In the genomic region with DNA sequence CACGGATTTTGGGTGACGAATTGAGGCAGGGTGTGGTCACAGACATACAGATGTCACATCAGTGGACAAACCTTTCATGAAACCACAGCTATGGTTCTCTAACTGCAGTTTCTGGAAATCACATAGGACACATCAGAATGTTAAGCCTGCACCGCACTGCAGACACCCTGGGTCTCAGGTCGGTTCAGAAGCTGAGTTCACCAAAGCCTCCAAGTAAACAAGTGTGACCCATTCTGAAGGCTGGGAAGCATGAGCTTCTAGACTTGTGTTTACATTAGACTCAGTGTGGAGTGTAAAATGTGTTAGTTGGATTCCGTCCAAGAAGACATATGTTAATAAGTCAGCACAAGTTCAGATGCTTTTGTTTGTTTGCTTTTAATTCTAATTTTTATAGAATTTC, we compare ENCODE assay signal across 12 mouse cellular contexts.
"Had no signal": no experiment of that assay in that cellular context is flagged by ENCODE, and none has a peak within 500 bp of the region (broad histone marks: within the 10 kb centered on the region; RNA-seq: fewer than 3 reads in every experiment).

No protein-coding gene starts in this region.

- H3K9me3 ChIP-seq: hindbrain, embryonic 15.5 days; liver, embryonic 13.5 days had no signal

- DNase-seq: kidney, adult 2 months; kidney, postnatal 4 days; liver; liver, embryonic 13.5 days; liver, postnatal 0 days; midbrain, embryonic 14.5 days; right cerebral cortex, adult 18-20 months; thymus, postnatal 36 days had no signal

- H3K4me3 ChIP-seq: hindbrain, embryonic 15.5 days; layer of hippocampus, adult 2 months; limb, embryonic 12.5 days; liver, embryonic 13.5 days; neural tube, embryonic 15.5 days had no signal

- H3K9ac ChIP-seq: hindbrain, embryonic 15.5 days; limb, embryonic 12.5 days; liver, embryonic 13.5 days; liver, postnatal 0 days; neural tube, embryonic 15.5 days had no signal

- H3K27me3 ChIP-seq: hindbrain, embryonic 15.5 days; limb, embryonic 12.5 days; liver, embryonic 13.5 days; neural tube, embryonic 15.5 days had no signal

- H3K36me3 ChIP-seq: hindbrain, embryonic 15.5 days; limb, embryonic 12.5 days; liver, embryonic 13.5 days; neural tube, embryonic 15.5 days had no signal

- H3K27ac ChIP-seq: hindbrain, embryonic 15.5 days; layer of hippocampus, adult 2 months; limb, embryonic 12.5 days; liver, embryonic 13.5 days; neural tube, embryonic 15.5 days had no signal

- H3K4me2 ChIP-seq: hindbrain, embryonic 15.5 days; limb, embryonic 12.5 days; liver, embryonic 13.5 days; neural tube, embryonic 15.5 days had no signal

- H3K4me1 ChIP-seq: hindbrain, embryonic 15.5 days; liver, embryonic 13.5 days; neural tube, embryonic 15.5 days had no signal

- ATAC-seq: liver, postnatal 0 days had no signal
